Mouse (Mus musculus) embryonic facial prominence, embryonic 14.5 days (tissue): ENCODE results near the gene Cd300e. TPM values are rescaled to one million over a fixed set of nuclear protein-coding genes. Genes with fewer than 3 reads are reported as not detected.
A peak's percentile ranks its signal among the peaks of the same experiment; 100 is the strongest.

Experiments
- ATAC-seq: fragments of 200-750 bp; cut with Nextera tagmentation; 2 replicates; pipeline ENCODE4 v1.8.0; 2017; ENCODE audit warnings: low read depth, moderate number of reproducible peaks, moderate TSS enrichment
- DNase-seq: peaks from one replicate; pipeline ENCODE4 v3.0.0-alpha.2; 2015; ENCODE audit warnings: low spot score
- H3K27ac ChIP-seq: fragments of 300-500 bp; sonication (generic); replicated peaks from 2 replicates; pipeline ENCODE4 v1.5.1; 2014; ENCODE audit warnings: low read depth, mild to moderate bottlenecking, low read length, moderate library complexity
- H3K27me3 ChIP-seq: fragments of 300-500 bp; sonication (generic); replicated peaks from 2 replicates; pipeline ENCODE4 v1.6.1; 2014; ENCODE audit warnings: low read length; ENCODE audit not compliant: control insufficient read depth, insufficient read depth
- H3K36me3 ChIP-seq: fragments of 300-500 bp; sonication (generic); 2 replicates; pipeline ENCODE4 v1.6.1; 2014; ENCODE audit warnings: low read length, mixed read lengths; ENCODE audit not compliant: control insufficient read depth, insufficient read depth
- H3K4me1 ChIP-seq: fragments of 300-500 bp; sonication (generic); 2 replicates; pipeline ENCODE4 v1.6.1; 2014; ENCODE audit warnings: antibody characterized with exemption, low read length; ENCODE audit not compliant: control insufficient read depth, insufficient read depth
- H3K4me2 ChIP-seq: fragments of 300-500 bp; sonication (generic); 2 replicates; pipeline ENCODE4 v1.6.1; 2014; ENCODE audit warnings: low read depth, mild to moderate bottlenecking, low read length, moderate library complexity, mixed read lengths
- H3K4me3 ChIP-seq: fragments of 300-500 bp; sonication (generic); 2 replicates; pipeline ENCODE4 v1.5.1; 2014; ENCODE audit warnings: low read depth, mild to moderate bottlenecking, low read length
- H3K9ac ChIP-seq: fragments of 300-500 bp; sonication (generic); 2 replicates; pipeline ENCODE4 v1.6.1; 2014; ENCODE audit warnings: low read depth, mild to moderate bottlenecking, low read length, moderate library complexity, mixed read lengths
- H3K9me3 ChIP-seq: fragments of 300-500 bp; sonication (generic); 2 replicates; pipeline ENCODE4 v1.6.1; 2016; ENCODE audit warnings: low read length; ENCODE audit not compliant: control insufficient read depth
- WGBS: fragments of 180-500 bp; shearing (Covaris S2); extraction: QIAGEN DNeasy Blood & Tissue Kit; methylation state at CpG from one replicate; pipeline ENCODE4 v1.1.7; 2014; 5-methylcytosine and 5-hydroxymethylcytosine counted together
- polyA plus RNA-seq: library from polyadenylated mRNA; unstranded; fragments of >200 nt; fragmentation: Nextera tagmentation; extraction: Ambion mirVana; gene quantifications from 2 replicates; pipeline ENCODE4 v1.2.1, GENCODE M21; 2014

Gene Cd300e
- polyA plus RNA-seq, 1 experiment from 2014 or later, result 0.10 TPM

- DNase-seq (no peak), ATAC-seq (no peak)
- Histone ChIP-seq H3K27me3 (peaks cover 40% of the 10 kb centered on the region), H3K9me3 (0 out of 2 replicates have a peak, but pooled peaks cover 6% of the 10 kb centered on the region), H3K36me3 (no peaks in the 10 kb centered on the region), H3K9ac (no peak overlapping the region), H3K4me1 (no peaks in the 10 kb centered on the region), H3K4me2 (no peak overlapping the region), H3K4me3 (no peak overlapping the region), H3K27ac (no peak overlapping the region)
- WGBS, result 58% methylated on average over 7 of the region's 7 CpGs
These were observed 24.2 kb upstream of the Cd300e start for GRCm38 (mm10) chr11:115086213-115086612.

- 0 out of 2 replicates have a peak, but pooled peaks cover 3% of the 10 kb centered on the region for H3K9me3 ChIP-seq
- ATAC-seq (no peak), DNase-seq (no peak)
- WGBS, result 59% methylated on average over 8 of the region's 8 CpGs
- H3K36me3 ChIP-seq, result no peaks in the 10 kb centered on the region
- H3K9ac ChIP-seq, result no peak overlapping the region
- peaks cover 28% of the 10 kb centered on the region for H3K27me3 ChIP-seq
- no peak overlapping the region for H3K27ac ChIP-seq
- no peak overlapping the region for H3K4me2 ChIP-seq
- no peak overlapping the region for H3K4me3 ChIP-seq
- H3K4me1 ChIP-seq, result no peaks in the 10 kb centered on the region
These were observed 23.1 kb upstream of the Cd300e start for GRCm38 (mm10) chr11:115085064-115085463.

- DNase-seq (no peak), ATAC-seq (no peak)
- 47% methylated on average over 12 of the region's 12 CpGs for WGBS
- Histone ChIP-seq H3K4me3 (no peak overlapping the region), H3K4me2 (no peak overlapping the region), H3K27me3 (peaks cover 28% of the 10 kb centered on the region), H3K27ac (no peak overlapping the region), H3K4me1 (no peaks in the 10 kb centered on the region), H3K9ac (no peak overlapping the region), H3K9me3 (no peaks in the 10 kb centered on the region), H3K36me3 (no peaks in the 10 kb centered on the region)
These were observed 22.6 kb upstream of the Cd300e start for GRCm38 (mm10) chr11:115084595-115084994.

- WGBS, result 39% methylated on average over 18 of the region's 18 CpGs
- no peaks in the 10 kb centered on the region for H3K9me3 ChIP-seq
- H3K9ac ChIP-seq, result no peak overlapping the region
- no peak overlapping the region for H3K27ac ChIP-seq
- H3K27me3 ChIP-seq, result peaks cover 28% of the 10 kb centered on the region
- no peak overlapping the region for H3K4me2 ChIP-seq
- H3K4me1 ChIP-seq, result no peaks in the 10 kb centered on the region
- DNase-seq (peak; percentile 81), ATAC-seq (peak; percentile 45; the same call in 1 of the 2 replicates)
- no peak overlapping the region for H3K4me3 ChIP-seq
- no peaks in the 10 kb centered on the region for H3K36me3 ChIP-seq
These were observed 21.6 kb upstream of the Cd300e start for GRCm38 (mm10) chr11:115083376-115084139.

GRCm38 (mm10) chr11:115082196-115082595 is 20.2 kb upstream of the Cd300e start:
- H3K27me3 ChIP-seq, result peaks cover 23% of the 10 kb centered on the region
- no peak overlapping the region for H3K4me2 ChIP-seq
- H3K4me1 ChIP-seq, result no peaks in the 10 kb centered on the region
- 67% methylated on average over 6 of the region's 6 CpGs for WGBS
- no peaks in the 10 kb centered on the region for H3K9me3 ChIP-seq
- DNase-seq (no peak), ATAC-seq (no peak)
- H3K36me3 ChIP-seq, result no peaks in the 10 kb centered on the region
- H3K27ac ChIP-seq, result no peak overlapping the region
- H3K9ac ChIP-seq, result no peak overlapping the region
- H3K4me3 ChIP-seq, result no peak overlapping the region

GRCm38 (mm10) chr11:115081373-115081772 is 19.4 kb upstream of the Cd300e start:
- ATAC-seq (no peak), DNase-seq (no peak)
- no peaks in the 10 kb centered on the region for H3K9me3 ChIP-seq
- H3K4me2 ChIP-seq, result no peak overlapping the region
- H3K4me3 ChIP-seq, result no peak overlapping the region
- H3K9ac ChIP-seq, result no peak overlapping the region
- H3K4me1 ChIP-seq, result no peaks in the 10 kb centered on the region
- H3K36me3 ChIP-seq, result no peaks in the 10 kb centered on the region
- no peak overlapping the region for H3K27ac ChIP-seq
- peaks cover 17% of the 10 kb centered on the region for H3K27me3 ChIP-seq
- WGBS, result 64% methylated on average over 3 of the region's 3 CpGs

GRCm38 (mm10) chr11:115080886-115081285 is 18.9 kb upstream of the Cd300e start:
- WGBS, result 32% methylated on average over 13 of the region's 13 CpGs
- H3K36me3 ChIP-seq, result no peaks in the 10 kb centered on the region
- ATAC-seq, result no peak
- H3K4me1 ChIP-seq, result no peaks in the 10 kb centered on the region
- no peaks in the 10 kb centered on the region for H3K9me3 ChIP-seq
- H3K9ac ChIP-seq, result no peak overlapping the region
- peak; percentile 70 for DNase-seq
- no peak overlapping the region for H3K4me3 ChIP-seq
- no peak overlapping the region for H3K27ac ChIP-seq
- peaks cover 15% of the 10 kb centered on the region for H3K27me3 ChIP-seq
- H3K4me2 ChIP-seq, result no peak overlapping the region

- ATAC-seq (no peak), DNase-seq (no peak)
- Histone ChIP-seq H3K9ac (no peak overlapping the region), H3K27me3 (peaks cover 3% of the 10 kb centered on the region), H3K4me1 (no peaks in the 10 kb centered on the region), H3K4me3 (no peak overlapping the region), H3K4me2 (no peak overlapping the region), H3K9me3 (no peaks in the 10 kb centered on the region), H3K36me3 (no peaks in the 10 kb centered on the region), H3K27ac (no peak overlapping the region)
- WGBS, result 76% methylated on average over 5 of the region's 5 CpGs
These were observed 16.7 kb upstream of the Cd300e start for GRCm38 (mm10) chr11:115078680-115079079.

GRCm38 (mm10) chr11:115077436-115077835 is 15.5 kb upstream of the Cd300e start:
- no peaks in the 10 kb centered on the region for H3K36me3 ChIP-seq
- no peaks in the 10 kb centered on the region for H3K9me3 ChIP-seq
- ATAC-seq (no peak), DNase-seq (no peak)
- H3K27me3 ChIP-seq, result no peaks in the 10 kb centered on the region
- H3K4me2 ChIP-seq, result no peak overlapping the region
- no peak overlapping the region for H3K27ac ChIP-seq
- no peak overlapping the region for H3K4me3 ChIP-seq
- H3K9ac ChIP-seq, result no peak overlapping the region
- WGBS, result 85% methylated on average over 1 of the region's 1 CpGs
- no peaks in the 10 kb centered on the region for H3K4me1 ChIP-seq
